Mouse (Mus musculus) megakaryocyte, embryonic 14.5 days (primary cell): ENCODE results near the gene Hoxb5.

Experiments
- FLI1 ChIP-seq: IDR thresholded peaks from 2 replicates; pipeline ENCODE4 v1.6.1; 2012; ENCODE audit warnings: low read length, inconsistent platforms, mixed read lengths
- GATA1 ChIP-seq: IDR thresholded peaks from 3 replicates; pipeline ENCODE4 v1.6.1; 2012; ENCODE audit warnings: mixed read lengths, low read length, inconsistent platforms, borderline replicate concordance

DNA sequence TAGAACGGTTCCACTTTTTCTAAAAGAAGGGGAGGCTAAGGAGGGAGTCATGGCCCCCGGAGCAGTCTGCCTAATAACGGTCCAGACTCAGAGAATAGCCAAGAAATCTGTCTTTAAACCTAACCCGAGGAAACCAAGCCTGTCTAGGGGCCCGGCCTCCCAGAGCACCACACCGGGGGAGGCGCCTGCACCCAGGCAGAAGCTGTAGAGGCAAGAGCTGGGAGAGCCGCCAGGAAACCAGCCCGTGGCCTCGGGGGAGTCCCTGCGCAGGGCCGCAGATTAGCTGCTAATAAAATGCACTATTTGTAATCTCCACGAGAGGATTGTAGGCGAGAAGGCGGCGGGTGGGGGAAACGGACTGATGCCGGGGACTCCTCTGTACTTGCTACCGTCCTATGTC, 33.3 kb upstream of the Hoxb5 start:
- TF ChIP-seq GATA1 = no peak
- no peak for TF ChIP-seq FLI1
